Mouse (Mus musculus) neural tube, embryonic 15.5 days (tissue): ENCODE data around the gene Drc1. TPM values are rescaled to one million over a fixed set of nuclear protein-coding genes. Genes with fewer than 3 reads are reported as not detected.

ENCODE experiments used
- ATAC-seq: fragments of 200-750 bp; cut with Nextera tagmentation; 2 replicates; pipeline ENCODE4 v1.8.0; 2017; ENCODE audit warnings: mild to moderate bottlenecking, moderate TSS enrichment, moderate library complexity; ENCODE audit not compliant: low FRiP score
- H3K27ac ChIP-seq: fragments of 300-500 bp; sonication (generic); replicated peaks from 2 replicates; pipeline ENCODE4 v1.5.1; 2015; ENCODE audit warnings: mild to moderate bottlenecking, inconsistent platforms
- H3K27me3 ChIP-seq: fragments of 300-500 bp; sonication (generic); replicated peaks from 2 replicates; pipeline ENCODE4 v1.6.1; 2015; ENCODE audit warnings: inconsistent platforms
- H3K36me3 ChIP-seq: fragments of 300-500 bp; sonication (generic); 2 replicates; pipeline ENCODE4 v1.6.1; 2015; ENCODE audit warnings: inconsistent platforms
- H3K4me1 ChIP-seq: fragments of 300-500 bp; sonication (generic); 2 replicates; pipeline ENCODE4 v1.6.1; 2015; ENCODE audit warnings: inconsistent platforms
- H3K4me2 ChIP-seq: fragments of 300-500 bp; sonication (generic); 2 replicates; pipeline ENCODE4 v1.6.1; 2015; ENCODE audit warnings: inconsistent platforms, mild to moderate bottlenecking, moderate library complexity
- H3K4me3 ChIP-seq: fragments of 300-500 bp; sonication (generic); replicated peaks from 2 replicates; pipeline ENCODE4 v1.5.1; 2015; ENCODE audit warnings: mild to moderate bottlenecking, inconsistent platforms
- H3K9ac ChIP-seq: fragments of 300-500 bp; sonication (generic); replicated peaks from 2 replicates; pipeline ENCODE4 v1.6.1; 2015; ENCODE audit warnings: mild to moderate bottlenecking, inconsistent platforms
- H3K9me3 ChIP-seq: fragments of 300-500 bp; sonication (generic); replicated peaks from 2 replicates; pipeline ENCODE4 v1.6.1; 2016; ENCODE audit warnings: inconsistent platforms
- WGBS: fragments of 180-500 bp; shearing (Covaris S2); methylation state at CpG from one replicate; pipeline ENCODE4 v1.1.7; 2015; ENCODE audit warnings: mixed read lengths; 5-methylcytosine and 5-hydroxymethylcytosine counted together
- polyA plus RNA-seq: library from polyadenylated mRNA; unstranded; fragments of >200 nt; fragmentation: Nextera tagmentation; extraction: Ambion mirVana; gene quantifications from 2 replicates; pipeline ENCODE4 v1.2.1, GENCODE M21; 2015

The Drc1 gene
- polyA plus RNA-seq, 1 experiment from 2014 or later: 4.1 TPM

DNA sequence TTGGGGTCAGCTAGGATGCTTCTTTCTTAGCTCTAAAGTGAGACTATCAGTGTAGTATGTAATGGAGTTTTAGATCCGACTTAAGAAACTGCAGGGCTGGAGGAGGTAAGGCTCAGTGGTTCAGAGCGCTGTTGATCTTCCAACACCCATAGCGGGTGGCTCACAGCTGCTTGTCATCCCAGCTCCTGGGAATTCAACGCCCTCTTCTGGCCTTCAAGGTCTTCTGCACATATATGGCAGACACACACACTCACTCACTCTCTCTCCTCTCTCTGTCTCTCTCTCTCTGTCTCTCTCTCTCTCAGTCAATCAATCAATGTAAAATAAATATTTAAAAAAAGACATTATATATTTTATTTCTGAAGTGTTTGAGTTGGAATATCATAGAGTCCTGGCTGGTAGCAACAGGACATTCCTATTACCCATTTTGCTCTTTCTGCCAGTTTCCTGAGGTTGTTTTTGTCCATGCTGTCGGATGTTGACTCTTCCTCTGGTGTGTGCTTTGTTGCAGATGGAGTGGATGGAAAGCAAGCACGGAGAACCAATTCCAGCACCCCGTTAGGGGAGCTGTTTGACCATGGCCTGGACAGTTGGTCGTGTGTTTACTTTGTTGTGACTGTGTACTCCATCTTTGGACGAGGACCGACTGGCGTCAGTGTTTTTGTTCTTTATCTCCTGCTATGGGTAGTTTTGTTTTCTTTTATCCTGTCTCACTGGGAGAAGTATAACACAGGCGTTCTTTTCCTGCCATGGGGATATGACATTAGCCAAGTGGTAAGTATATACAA lies 25.4 kb upstream of the Drc1 start:
- Histone ChIP-seq H3K4me2 (no peak overlapping the region), H3K4me1 (no peaks in the 10 kb centered on the region), H3K9me3 (no peaks in the 10 kb centered on the region), H3K27me3 (no peaks in the 10 kb centered on the region), H3K4me3 (no peak overlapping the region), H3K27ac (no peak overlapping the region), H3K36me3 (peaks cover 39% of the 10 kb centered on the region), H3K9ac (no peak overlapping the region)
- WGBS: 91% methylated on average over 12 of the region's 12 CpGs
- ATAC-seq: no peak

DNA sequence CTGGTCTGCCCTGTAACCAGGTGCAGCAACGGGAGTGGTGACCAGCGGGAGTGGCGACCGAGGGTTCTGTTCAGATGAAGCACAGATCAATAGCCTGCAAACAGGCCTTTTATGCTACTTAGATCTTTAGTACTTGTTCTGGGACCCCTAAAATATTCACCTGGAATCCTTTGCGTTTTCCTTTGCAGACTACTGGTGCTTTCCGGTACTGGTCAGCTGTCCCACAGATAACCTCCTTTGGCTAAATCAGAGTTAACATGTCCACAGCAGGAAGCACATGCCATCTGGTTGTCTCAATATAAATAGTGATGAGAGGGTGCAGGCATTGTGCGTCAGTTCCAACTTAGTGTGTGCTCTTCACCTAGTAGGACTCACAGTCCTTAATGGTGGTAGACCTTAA lies 22.4 kb upstream of the Drc1 start:
- no peak for ATAC-seq

DNA sequence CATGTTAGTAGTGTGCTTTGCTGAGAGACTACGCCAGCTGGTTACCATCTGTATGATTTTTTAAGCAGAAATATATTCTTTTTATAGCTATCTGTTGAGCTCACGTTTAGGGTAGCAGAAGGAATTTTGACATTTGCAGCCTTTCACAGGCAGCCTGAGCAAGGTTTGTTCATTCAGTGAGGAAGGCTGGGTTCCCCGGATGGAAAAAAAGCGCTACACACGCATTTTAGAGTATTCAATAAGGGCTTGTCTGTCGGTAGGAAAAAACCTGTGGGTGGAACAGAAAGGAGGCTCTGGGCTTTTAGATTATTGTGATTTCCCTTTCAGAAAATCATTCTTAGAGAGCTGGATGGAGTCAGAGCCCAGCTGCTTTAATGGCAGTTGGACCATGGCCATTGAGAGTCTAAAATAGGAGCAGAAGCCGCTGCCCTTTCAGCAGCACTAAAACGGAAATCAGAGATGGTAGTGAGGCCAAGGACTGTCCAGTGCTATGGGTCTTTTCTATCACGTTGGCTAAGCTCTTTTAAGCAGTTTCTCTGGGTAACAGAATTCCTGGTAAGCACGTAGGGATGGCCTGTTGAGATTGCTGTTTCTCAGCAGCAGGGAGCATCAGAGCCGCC lies 10.5 kb upstream of the Drc1 start:
- H3K9me3 ChIP-seq: no peaks in the 10 kb centered on the region
- no peak overlapping the region for H3K9ac ChIP-seq
- H3K36me3 ChIP-seq: peaks cover 20% of the 10 kb centered on the region
- peaks cover 8% of the 10 kb centered on the region; the same call in 1 of the 2 replicates for H3K4me1 ChIP-seq
- ATAC-seq: no peak
- H3K4me3 ChIP-seq: no peak overlapping the region
- H3K27ac ChIP-seq: peak overlapping the region; percentile 64
- no peaks in the 10 kb centered on the region for H3K27me3 ChIP-seq
- WGBS: 62% methylated on average over 11 of the region's 11 CpGs
- no peak overlapping the region for H3K4me2 ChIP-seq

More for the DNA sequence above, 22.4 kb upstream of the Drc1 start:
- WGBS: 94% methylated on average over 7 of the region's 7 CpGs
- H3K27me3 ChIP-seq: no peaks in the 10 kb centered on the region
- no peak overlapping the region for H3K4me2 ChIP-seq
- H3K9me3 ChIP-seq: no peaks in the 10 kb centered on the region
- H3K36me3 ChIP-seq: peaks cover 42% of the 10 kb centered on the region
- no peak overlapping the region for H3K9ac ChIP-seq
- H3K27ac ChIP-seq: no peak overlapping the region
- H3K4me3 ChIP-seq: no peak overlapping the region
- H3K4me1 ChIP-seq: no peaks in the 10 kb centered on the region

DNA sequence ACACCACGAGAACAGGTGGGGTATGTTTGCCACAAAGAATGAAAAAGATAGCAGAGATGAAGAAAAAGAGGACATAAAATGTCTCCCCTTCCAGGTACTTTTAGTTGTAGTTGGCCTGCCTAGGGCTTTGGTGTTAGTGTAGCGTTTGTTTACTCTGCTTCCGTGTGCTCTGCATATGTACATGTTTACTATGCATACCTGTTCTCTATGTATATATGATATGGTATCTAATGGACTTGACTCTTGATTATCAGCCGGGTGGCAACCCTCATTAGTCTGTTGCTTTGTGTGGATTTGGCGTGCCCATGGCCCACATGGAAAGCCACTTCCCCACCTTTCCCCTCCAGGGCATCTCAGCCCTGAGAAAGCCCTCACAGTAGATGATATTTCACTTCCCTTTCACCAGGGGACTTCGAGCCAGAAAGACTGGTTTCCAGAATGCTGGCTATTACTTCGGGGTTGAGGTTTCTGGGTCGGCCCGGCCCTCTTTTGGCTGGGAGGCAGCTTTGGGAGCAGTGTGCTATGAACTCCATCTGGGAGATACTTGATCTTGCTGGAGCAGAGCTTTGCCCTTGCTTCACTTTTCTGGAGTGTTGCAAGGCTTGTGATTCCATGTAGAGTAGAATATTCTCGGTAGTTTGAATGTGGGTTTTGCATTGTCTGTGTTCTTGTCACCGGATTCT lies 9.4 kb upstream of the Drc1 start:
- no peak overlapping the region for H3K9ac ChIP-seq
- no peak overlapping the region for H3K4me3 ChIP-seq
- no peak overlapping the region for H3K4me2 ChIP-seq
- H3K27ac ChIP-seq: no peak overlapping the region
- H3K27me3 ChIP-seq: no peaks in the 10 kb centered on the region
- H3K9me3 ChIP-seq: no peaks in the 10 kb centered on the region
- H3K36me3 ChIP-seq: peaks cover 9% of the 10 kb centered on the region
- peaks cover 8% of the 10 kb centered on the region; the same call in 1 of the 2 replicates for H3K4me1 ChIP-seq
- 91% methylated on average over 11 of the region's 11 CpGs for WGBS
- no peak for ATAC-seq

DNA sequence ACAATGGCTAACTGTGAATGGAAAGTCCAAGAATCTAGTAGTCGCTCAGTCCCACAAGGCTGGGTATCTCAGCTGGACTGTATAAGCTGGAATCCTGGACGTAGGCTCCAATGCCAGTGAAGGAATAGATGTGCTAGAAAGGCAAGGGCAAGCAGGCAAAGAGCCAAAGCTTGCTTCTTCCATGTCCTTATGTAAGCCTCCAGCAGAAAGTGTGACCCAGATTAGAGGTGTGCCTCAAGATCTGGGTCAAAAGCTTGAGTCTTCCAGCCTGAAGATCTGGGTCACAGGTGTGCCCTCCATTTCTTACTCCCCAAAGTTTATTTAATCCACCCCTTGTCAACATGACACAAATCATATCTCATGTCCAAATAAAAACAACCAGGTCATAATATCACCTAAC lies 4.8 kb upstream of the Drc1 start:
- no peak for ATAC-seq
- Histone ChIP-seq H3K4me1 (peaks cover 10% of the 10 kb centered on the region), H3K36me3 (no peaks in the 10 kb centered on the region), H3K4me3 (no peak overlapping the region), H3K9ac (no peak overlapping the region), H3K9me3 (no peaks in the 10 kb centered on the region), H3K4me2 (no peak overlapping the region), H3K27me3 (no peaks in the 10 kb centered on the region), H3K27ac (no peak overlapping the region)
- WGBS: 91% methylated on average over 2 of the region's 2 CpGs

DNA sequence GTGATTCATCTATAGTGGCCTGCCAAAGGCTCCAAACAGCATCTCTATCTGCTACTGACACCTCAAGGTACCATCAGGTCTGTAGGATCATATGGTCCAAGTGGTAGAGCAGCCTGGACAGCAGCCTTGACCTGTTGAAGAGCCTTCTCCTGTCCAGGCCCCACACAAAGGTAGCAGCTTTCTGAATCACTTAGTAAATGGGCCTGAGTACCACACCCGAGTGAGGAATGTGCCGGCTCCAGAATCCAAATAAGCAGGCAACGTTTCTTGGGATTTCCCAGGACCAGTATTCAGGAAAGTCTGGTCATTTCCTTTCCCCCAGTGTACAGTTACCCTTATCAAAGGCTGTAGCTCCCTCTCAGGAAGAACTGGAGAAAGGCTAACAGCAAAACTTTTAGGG lies 2.2 kb upstream of the Drc1 start:
- no peak for ATAC-seq
- Histone ChIP-seq H3K4me2 (no peak overlapping the region), H3K4me3 (no peak overlapping the region), H3K4me1 (peaks cover 9% of the 10 kb centered on the region), H3K9me3 (no peaks in the 10 kb centered on the region), H3K36me3 (no peaks in the 10 kb centered on the region), H3K9ac (no peak overlapping the region), H3K27ac (no peak overlapping the region), H3K27me3 (no peaks in the 10 kb centered on the region)
- WGBS: 80% methylated on average over 3 of the region's 3 CpGs

DNA sequence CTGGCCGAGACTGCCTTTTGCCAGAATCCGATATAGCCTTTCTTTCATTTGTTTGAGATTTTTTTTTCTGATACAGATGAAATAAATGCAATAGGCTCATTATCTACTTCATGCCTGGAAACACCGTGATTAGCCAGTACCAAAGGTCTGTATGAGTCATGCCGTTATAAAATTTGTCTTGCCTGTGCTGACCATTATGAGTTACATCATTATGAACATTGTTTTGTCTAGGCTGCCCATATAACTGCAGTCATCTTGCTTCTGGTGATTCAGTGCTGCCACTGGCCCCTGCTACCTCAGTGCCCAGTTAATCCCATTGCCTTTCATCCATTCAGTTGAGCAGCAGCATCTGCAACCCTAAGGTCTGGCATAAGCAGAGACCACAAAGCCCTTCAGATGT lies 1.7 kb upstream of the Drc1 start:
- no peaks in the 10 kb centered on the region for H3K9me3 ChIP-seq
- ATAC-seq: no peak
- H3K27ac ChIP-seq: no peak overlapping the region
- no peak overlapping the region for H3K4me3 ChIP-seq
- no peaks in the 10 kb centered on the region for H3K27me3 ChIP-seq
- WGBS: 92% methylated on average over 4 of the region's 4 CpGs
- H3K4me1 ChIP-seq: peaks cover 9% of the 10 kb centered on the region
- no peaks in the 10 kb centered on the region for H3K36me3 ChIP-seq
- no peak overlapping the region for H3K4me2 ChIP-seq
- no peak overlapping the region for H3K9ac ChIP-seq

DNA sequence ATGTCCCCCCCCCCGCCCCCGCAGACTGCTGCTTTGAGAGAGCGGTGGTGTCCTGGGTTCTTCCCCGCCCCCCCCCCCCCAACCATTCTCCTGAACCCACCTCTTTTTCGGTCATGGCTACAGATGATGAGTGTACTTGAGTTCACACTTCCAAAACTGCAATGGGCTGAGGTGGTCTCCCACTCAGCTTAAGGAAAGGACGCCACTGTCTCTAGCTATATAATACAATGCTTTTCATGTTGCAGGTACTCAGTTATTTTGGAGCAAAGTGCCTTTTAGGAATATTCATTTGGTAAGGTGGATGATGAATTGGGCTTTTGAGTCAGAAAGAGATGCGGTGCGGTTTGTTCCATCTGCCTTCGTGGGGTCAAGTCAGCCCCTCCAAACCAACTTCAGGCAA lies 324 bp upstream of the Drc1 start:
- peak overlapping the region; percentile 85 for H3K4me2 ChIP-seq
- ATAC-seq: no peak; the same call in 1 of the 2 replicates
- 46% methylated on average over 9 of the region's 9 CpGs for WGBS
- no peaks in the 10 kb centered on the region for H3K36me3 ChIP-seq
- H3K4me3 ChIP-seq: peak overlapping the region; percentile 56
- 0 out of 2 replicates have a peak, but pooled peaks cover 5% of the 10 kb centered on the region for H3K9me3 ChIP-seq
- no peaks in the 10 kb centered on the region for H3K27me3 ChIP-seq
- peaks cover 9% of the 10 kb centered on the region for H3K4me1 ChIP-seq
- H3K27ac ChIP-seq: peak overlapping the region; percentile 56; the same call in 1 of the 2 replicates
- peak overlapping the region; percentile 62 for H3K9ac ChIP-seq

DNA sequence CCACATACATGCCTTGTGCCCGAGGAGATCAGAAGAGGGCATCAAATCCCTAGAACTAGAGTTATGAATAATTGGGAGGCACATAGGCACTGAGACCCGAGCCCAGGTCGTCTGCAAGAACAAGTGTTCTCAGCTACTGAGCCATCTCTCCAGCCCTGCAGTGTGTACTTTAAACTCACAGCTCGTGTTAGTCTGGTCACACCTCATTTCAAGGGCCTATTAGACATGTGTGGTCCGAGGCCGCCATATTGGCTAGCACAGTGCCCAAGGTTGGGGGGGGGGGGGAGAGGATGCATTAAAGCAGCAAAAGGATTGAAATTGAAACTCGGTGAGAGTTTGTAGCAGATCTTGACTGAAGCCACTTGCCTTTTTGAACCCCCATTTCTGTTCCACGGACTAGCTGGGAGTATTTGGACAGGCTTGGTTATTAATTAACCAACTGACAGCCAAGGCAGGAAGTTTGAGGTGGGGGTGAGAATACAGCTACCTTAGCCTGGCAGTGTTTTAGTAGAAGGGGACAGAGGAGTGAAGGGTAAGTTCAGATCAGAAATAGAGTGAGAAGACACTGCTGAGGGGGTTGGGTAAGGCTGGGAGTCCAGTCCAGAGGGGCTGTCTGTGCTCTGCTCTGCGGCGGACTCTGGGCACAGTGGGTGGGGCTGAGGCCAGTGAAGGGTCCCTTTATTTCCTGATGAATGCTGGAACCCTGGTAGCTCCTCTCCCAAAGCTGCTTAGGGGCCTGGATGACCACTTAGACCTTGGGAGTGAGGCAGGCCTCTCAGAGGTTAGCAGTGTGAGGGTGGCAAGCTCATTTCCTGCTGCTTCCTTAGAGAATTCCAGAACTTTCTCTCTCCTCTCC lies 5.0 kb downstream of the Drc1 start:
- Histone ChIP-seq H3K4me2 (no peak overlapping the region), H3K27ac (no peak overlapping the region), H3K27me3 (no peaks in the 10 kb centered on the region), H3K9ac (no peak overlapping the region), H3K4me3 (no peak overlapping the region), H3K9me3 (0 out of 2 replicates have a peak, but pooled peaks cover 5% of the 10 kb centered on the region), H3K4me1 (peaks cover 3% of the 10 kb centered on the region; the same call in 1 of the 2 replicates), H3K36me3 (no peaks in the 10 kb centered on the region)
- 78% methylated on average over 10 of the region's 10 CpGs for WGBS
- no peak for ATAC-seq

DNA sequence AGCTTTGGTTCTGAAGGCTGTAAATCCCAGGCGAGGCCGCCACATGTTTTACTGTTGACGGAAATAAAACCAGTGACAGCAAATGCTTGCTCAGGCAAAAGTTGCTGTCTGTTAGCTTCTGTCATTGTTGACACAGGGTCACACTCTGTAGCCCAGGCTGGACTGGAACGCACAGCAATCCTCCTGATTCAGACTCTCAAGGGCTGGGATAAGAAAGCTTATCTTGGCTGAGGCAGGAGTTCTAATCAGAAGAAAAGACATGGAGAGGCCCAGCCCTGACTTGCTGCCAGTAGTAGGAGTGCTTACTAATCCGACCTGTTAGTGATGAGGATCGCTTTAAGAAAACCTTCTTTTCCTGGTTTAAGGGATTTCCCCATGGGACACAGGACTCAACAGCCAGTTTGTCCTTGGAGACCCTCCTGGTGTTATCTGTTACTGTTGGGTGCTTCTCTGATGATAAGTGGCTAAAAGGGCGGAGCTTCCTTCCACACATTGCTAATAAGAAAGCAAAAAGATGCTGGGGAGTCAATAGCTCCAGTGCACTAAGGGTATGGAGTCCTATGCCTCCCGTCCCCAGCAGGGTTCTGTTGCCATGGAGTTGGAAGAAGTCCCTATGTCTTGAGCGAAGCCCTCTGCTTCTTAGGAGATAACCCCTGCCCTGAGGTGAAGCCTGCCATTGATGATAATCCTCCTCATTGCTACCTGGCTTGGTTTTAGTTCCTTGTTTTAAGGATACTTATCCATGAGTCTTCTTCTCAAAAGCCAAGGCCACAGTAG lies 6.1 kb downstream of the Drc1 start:
- Histone ChIP-seq H3K9ac (no peak overlapping the region), H3K9me3 (0 out of 2 replicates have a peak, but pooled peaks cover 5% of the 10 kb centered on the region), H3K27me3 (no peaks in the 10 kb centered on the region), H3K4me2 (no peak overlapping the region), H3K36me3 (no peaks in the 10 kb centered on the region), H3K4me1 (no peaks in the 10 kb centered on the region), H3K27ac (no peak overlapping the region), H3K4me3 (no peak overlapping the region)
- WGBS: 80% methylated on average over 9 of the region's 9 CpGs
- ATAC-seq: no peak
